Mouse (Mus musculus) kidney, postnatal 25 days (tissue): Measurements from ENCODE around the gene Crtc3.

Source experiments
- DNase-seq, 2 experiments: peaks; one replicate each; pipeline ENCODE4 v3.0.0; 2021; ENCODE audit warnings: mixed read lengths in 2 of 2

Gene Crtc3

GRCm38 (mm10) chr7:80589054-80589746 lies 99.5 kb downstream of the Crtc3 start:
- no peak for DNase-seq

GRCm38 (mm10) chr7:80587684-80588083 lies 101.0 kb downstream of the Crtc3 start:
- DNase-seq: peak in 1 of 2 experiments; percentile 52

- DNase-seq: peak; percentile 45 to 75
Observed at GRCm38 (mm10) chr7:80586681-80587660, 101.7 kb downstream of the Crtc3 start.

- DNase-seq: no peak
Observed at GRCm38 (mm10) chr7:80586161-80586560, 102.5 kb downstream of the Crtc3 start.

- no peak for DNase-seq
Observed at GRCm38 (mm10) chr7:80585380-80585779, 103.3 kb downstream of the Crtc3 start.

GRCm38 (mm10) chr7:80583981-80584380 lies 104.7 kb downstream of the Crtc3 start:
- DNase-seq: peak; percentile 53 to 72

- DNase-seq: peak; percentile 56 to 76
Observed at GRCm38 (mm10) chr7:80582821-80583451, 105.7 kb downstream of the Crtc3 start.

GRCm38 (mm10) chr7:80580368-80580767 lies 108.3 kb downstream of the Crtc3 start:
- peak; percentile 39 to 65 for DNase-seq

- no peak for DNase-seq
Observed at GRCm38 (mm10) chr7:80577417-80577980, 111.2 kb downstream of the Crtc3 start.

GRCm38 (mm10) chr7:80576626-80577025 lies 112.1 kb downstream of the Crtc3 start:
- DNase-seq: no peak

- DNase-seq: no peak
Observed at GRCm38 (mm10) chr7:80575750-80576149, 112.9 kb downstream of the Crtc3 start.

GRCm38 (mm10) chr7:80573076-80573475 lies 115.6 kb downstream of the Crtc3 start:
- DNase-seq: no peak

GRCm38 (mm10) chr7:80567982-80568381 lies 120.7 kb downstream of the Crtc3 start:
- DNase-seq: no peak

GRCm38 (mm10) chr7:80561931-80562330 lies 126.7 kb downstream of the Crtc3 start:
- DNase-seq: no peak

GRCm38 (mm10) chr7:80561271-80561670 lies 127.4 kb downstream of the Crtc3 start:
- no peak for DNase-seq

- no peak for DNase-seq
Observed at GRCm38 (mm10) chr7:80558572-80558971, 130.1 kb downstream of the Crtc3 start.

GRCm38 (mm10) chr7:80558101-80558500 lies 130.6 kb downstream of the Crtc3 start:
- DNase-seq: no peak

GRCm38 (mm10) chr7:80557161-80557560 lies 131.5 kb downstream of the Crtc3 start:
- peak; percentile 13 to 56 for DNase-seq

GRCm38 (mm10) chr7:80556166-80556565 lies 132.5 kb downstream of the Crtc3 start:
- peak; percentile 58 to 67 for DNase-seq

GRCm38 (mm10) chr7:80555146-80555545 lies 133.5 kb downstream of the Crtc3 start:
- DNase-seq: peak in 1 of 2 experiments; percentile 24

- peak; percentile 24 to 50 for DNase-seq
Observed at GRCm38 (mm10) chr7:80554180-80555021, 134.3 kb downstream of the Crtc3 start.
